Mouse (Mus musculus) G1E (cell line): ENCODE measurements around the gene Gdf9.

Experiments used
- CTCF ChIP-seq: IDR thresholded peaks from 2 replicates; pipeline ENCODE4 v1.5.1; 2012; ENCODE audit warnings: low read depth, low read length, inconsistent platforms, mixed read lengths
- GATA2 ChIP-seq: IDR thresholded peaks from 2 replicates; pipeline ENCODE4 v1.6.1; 2012; ENCODE audit warnings: low read depth, low read length, inconsistent platforms, borderline replicate concordance

- TF ChIP-seq CTCF (no peak), GATA2 (no peak)
Observed at GRCm38 (mm10) chr11:53425251-53425650, 5.6 kb upstream of the Gdf9 start.
